Mouse (Mus musculus): ENCODE results near the gene 2900026A02Rik.

The 2900026A02Rik gene

DNA sequence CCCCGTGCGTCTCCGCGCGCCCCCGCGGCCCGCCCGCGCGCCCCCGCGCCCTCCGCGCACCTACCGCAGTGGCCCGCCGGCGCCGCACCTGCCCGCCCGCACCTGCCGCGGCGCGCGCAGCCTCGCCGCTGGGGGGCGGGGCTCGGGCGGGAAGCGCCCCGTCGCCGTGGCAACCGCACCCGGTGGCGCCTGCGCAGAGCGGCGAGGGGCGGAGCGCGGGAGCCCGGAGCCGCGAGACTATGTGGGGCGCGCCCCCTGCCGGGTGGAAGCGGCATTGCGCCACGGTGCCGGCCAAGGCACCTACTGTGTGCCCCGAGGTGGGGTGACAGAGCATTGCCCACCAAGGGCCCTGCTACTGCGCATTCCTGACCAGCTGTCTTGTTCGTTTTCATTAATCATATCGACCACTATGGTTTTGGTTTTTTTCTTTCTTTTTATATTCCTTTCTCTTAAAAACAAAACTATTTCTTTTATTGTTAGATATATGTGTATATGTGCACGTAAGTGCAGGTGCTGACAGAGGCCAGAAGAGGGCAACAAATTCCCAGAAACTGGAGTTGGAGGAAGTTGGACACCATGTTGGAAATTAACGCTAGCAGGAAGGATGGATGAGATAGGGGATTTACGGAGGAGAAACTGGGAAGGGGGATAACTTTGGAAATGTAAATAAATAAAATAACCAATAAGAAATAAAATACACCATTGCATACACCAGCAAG, at the start of gene 2900026A02Rik:
Gene 2900026A02Rik, minus strand, starts transcription at position 90 of the 719 bp plus-strand sequence.
- DNase-seq (ENCODE audit: low spot score): peak; percentile 76

DNA sequence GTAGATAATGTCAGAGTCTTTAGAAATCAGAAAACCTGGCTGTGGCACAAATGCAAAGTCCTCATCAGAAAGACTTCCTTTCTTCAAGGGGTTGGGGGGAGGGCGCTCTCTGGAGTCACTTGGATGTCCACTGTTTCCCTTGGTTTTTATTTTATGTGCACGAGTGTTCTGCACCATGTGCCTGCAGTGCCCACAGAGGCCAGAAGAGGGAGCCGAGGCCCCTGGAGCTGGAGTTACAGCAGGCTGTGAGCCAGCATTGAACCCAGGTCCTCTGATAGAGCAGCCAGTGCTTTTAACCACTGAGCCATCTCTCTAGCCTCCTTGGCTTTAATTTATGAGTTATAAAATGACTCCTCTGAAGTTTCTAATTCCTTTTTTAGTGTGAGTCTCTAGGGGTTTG, 49.0 kb upstream of the 2900026A02Rik start:
- DNase-seq (ENCODE audit: low spot score): peak; percentile 22

DNA sequence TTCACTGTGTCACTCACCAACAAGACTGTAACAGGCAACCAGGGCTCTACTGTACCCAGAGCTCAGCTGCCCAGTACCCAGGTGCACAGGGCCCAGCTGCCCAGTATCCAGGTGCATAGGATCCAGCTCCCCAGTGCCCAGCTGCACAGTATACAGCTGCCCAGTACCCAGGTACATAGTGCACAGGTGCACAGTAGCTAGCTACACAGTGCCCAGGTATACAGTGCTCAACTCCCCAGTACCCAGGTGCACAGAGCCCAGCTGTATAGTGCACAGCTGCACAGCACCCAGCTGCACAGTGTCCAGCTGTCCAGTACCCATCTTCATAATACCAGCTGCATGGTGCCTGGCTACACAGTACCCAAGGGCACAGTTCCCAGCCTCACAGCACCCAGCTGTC, 47.2 kb upstream of the 2900026A02Rik start:
- no peak for DNase-seq (ENCODE audit: low spot score)

DNA sequence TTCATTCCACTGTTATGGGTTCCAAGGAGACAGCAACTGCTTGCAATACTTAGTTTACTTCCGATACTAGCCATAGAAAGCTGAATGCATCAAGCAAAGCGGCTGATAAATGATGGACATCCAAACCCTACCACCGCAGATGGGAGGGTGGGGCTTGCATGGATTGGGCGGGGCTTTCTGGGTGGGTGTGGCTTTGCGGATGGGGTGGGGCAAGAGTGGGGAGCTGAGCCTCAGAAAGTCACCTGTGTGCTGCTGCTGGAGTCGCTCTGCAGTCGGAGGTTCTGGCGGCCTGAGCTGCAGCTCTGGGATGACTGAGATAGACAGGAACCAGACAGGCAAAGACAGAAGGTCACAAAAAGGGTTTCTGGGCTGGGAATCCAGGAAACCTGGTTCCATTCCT, 44.6 kb upstream of the 2900026A02Rik start:
- DNase-seq (ENCODE audit: low spot score): no peak

DNA sequence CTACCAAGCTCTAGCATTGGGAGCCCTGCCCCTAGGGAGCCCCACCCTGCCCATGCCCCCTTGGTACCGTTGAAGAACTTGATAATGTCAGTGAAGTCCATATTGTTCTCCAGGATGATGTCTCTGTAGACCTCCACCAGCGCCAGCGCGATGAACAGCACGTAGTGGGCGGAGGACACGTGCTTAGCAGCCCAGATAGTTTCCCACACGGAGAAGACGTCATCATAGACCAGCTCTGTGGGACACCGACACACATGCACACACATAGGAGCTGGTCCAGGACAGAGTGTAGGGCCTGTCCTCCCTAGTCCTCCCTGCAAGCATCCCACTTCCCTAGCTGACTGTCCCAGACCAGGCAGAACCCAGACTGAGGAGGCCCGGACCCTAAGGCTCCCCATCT, 29.8 kb upstream of the 2900026A02Rik start:
- no peak for DNase-seq (ENCODE audit: low spot score)

DNA sequence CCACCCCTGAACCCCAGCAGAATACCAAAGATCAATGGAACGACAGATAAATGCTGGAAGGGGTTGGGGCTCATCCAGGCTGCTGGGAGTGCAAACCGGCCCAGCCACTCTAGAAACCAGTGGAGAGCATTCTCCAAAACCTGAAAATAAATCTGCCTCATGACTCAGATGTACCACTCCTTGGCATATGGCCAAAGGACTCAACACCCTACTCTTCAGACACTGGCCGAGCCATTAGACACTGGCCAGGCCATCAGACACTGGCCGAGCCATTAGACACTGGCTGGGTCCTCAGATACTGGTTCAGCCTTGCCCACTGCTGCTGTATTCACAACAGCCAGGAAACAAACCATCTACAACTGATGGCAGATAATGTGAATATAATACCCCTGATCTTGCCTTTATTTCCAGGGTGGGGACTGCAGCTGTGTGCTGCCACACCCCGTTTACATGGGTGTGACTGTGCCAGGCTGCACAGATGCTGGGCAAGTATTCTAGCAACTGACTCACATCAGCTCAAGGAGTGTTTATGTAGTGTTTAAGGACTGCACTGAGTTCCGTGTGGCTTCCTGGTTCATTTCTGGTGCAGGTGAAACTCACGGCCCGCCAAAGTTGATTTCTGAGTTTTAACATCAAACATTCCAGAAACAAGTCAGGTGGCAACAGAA, 28.4 kb upstream of the 2900026A02Rik start:
- peak; percentile 93 for DNase-seq (ENCODE audit: low spot score)

DNA sequence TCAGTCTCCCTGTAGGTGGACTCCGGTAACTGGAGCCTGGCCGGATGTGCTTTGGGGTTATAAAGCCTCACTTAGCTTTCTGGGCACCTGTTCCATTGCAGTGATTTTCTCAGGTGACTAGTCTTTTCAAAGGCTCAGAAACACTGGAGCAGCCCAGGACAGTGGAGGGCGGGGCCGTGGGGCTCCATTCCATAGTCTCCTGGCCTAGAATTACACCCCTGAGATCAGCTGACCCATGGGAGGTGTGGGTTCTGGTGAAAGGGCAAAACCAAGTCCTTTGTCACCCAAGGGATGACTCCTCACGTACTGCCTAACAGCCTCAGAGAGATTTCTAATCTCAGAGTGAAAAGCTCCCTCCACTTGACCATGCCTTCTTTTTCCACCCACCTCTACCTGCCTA, 9.2 kb upstream of the 2900026A02Rik start:
- DNase-seq (ENCODE audit: low spot score): no peak

DNA sequence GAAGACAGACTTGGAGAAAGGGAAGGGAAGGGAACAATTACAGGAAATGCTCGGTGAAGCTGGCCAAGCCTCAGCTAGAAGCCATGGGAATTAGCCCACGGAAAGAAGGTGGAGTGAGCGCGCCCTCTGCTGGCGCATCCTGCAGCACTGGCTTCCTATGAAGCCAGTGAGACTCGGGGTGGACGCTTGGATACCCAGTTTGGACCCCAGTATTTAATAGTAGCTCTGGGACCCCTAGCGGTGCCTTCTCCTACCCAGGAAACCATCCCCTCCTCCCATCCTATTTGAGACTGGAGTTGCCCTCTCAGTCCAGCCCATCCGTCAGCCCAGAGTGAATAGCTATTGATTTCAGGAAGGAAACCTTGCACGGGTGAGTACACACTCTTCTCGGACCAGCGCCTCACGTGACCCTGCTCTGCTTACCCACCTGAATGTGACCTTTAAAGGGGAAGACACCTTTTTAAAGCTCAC, 5.6 kb upstream of the 2900026A02Rik start, which contains the start of gene Tmem211:
Gene Tmem211, plus strand, starts transcription at position 278 of the 471 bp plus-strand sequence.
- peak; percentile 95 for DNase-seq (ENCODE audit: low spot score)

DNA sequence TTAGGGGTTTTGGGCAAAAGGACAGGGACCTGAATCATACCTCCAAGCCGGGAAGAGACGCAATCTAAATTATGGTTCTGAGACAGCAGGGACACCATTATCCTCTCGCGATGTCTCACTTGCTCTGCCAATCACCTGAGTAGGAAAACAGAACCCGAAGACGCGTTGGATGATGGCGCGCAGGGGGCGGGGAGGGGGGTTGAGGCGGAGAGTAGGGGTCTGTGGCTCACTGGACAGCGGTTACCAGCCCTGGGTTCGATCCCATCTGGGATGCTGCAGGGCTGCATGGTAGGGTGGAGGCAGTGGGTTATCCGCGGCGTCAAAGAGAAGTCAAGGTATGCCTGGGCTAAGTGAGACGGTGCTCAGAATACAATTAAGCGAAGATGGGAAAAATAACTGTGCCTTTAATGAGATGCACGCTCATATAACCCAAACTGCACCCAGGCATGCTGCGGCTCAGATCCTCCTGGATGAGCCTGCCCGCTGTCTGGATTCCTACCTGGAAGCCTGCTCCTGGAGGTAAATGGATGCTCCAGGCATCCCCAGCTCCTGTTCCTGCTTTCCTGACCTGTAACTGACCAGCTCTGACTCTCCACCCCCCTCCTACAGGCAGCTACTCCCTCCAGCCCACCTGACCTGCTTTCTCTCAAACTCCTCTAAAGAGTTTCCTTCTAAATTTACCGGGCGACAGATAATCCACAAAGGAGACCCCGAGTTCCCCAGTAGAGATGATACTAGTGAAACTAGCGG, 4.8 kb upstream of the 2900026A02Rik start:
- DNase-seq (ENCODE audit: low spot score): peak; percentile 39

DNA sequence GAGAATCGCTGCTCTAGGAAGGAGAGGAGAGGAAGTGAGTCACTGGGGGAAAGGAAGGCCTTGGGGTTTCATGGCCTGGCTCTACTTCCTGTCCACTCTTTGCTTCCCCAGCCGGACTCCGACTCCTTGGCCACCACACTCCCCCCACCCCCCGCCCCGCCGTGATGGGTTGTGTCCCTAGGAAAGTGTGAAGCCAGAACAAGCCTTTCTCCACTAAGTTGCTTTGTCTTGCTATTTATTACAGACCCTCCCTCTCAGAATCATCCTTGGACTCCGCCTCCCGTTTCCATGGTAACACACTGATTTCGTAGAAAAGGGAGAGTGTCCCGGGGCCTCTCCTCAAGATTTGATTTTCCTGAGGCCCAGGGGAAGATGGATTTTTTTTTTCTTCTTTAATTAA, 4.2 kb upstream of the 2900026A02Rik start:
- peak; percentile 88 for DNase-seq (ENCODE audit: low spot score)

DNA sequence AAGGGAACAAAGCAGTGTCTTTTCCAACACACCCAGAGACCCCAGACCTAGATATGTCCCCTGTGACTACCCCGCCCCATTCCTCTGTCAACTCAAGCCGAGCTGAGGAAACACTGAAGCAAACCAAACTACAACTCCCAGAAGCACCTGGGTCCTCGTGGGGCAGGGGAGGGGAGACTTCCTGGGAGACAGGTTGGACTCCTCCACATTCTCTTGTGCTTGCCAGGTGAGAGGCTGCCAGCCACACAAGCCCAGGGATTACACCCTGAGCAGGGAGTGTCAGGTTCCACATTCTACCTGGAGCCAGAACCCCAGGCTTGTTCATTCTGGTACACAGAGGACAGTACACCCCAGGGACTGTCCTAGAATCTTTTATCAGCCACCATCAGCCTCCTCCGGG, 2.9 kb upstream of the 2900026A02Rik start:
- peak; percentile 50 for DNase-seq (ENCODE audit: low spot score)

DNA sequence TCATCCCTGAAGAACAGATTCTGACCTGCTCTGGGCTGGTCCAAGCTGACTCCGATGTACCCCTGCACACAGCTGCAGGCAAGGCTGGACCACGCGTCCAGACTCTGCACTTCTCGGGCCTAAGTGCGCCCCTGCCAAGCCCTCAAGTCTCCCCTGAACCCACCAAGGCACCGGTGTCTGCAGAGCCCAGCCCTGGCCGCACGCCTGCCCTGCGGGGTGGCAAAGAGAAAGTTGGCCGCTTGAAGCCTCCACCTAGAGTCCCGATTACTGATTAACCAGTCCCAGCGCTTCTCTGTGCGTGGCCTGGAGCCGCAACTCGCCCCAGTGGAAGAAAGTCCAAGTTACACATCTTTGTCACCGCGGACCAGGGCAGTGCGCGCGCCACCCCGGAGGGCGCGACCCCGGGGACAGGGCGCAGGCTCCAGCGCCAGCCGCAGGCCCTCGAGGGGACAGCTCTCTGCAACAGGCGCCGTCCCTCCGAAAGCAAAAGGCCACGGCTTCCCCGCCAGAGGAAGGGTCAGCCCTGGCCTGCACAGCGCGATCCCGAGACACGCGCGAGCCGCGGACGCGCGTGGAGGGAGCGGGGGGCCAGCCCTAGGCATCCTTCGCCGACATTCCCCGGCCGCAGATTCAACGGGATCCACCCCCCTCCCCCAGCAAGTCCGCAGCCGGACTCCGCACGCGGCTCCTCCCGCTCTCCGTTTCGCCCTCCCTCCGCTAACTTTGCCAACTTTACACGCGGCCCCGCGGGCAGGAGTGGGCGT, 471 bp downstream of the 2900026A02Rik start:
- DNase-seq (ENCODE audit: low spot score): peak; percentile 36

DNA sequence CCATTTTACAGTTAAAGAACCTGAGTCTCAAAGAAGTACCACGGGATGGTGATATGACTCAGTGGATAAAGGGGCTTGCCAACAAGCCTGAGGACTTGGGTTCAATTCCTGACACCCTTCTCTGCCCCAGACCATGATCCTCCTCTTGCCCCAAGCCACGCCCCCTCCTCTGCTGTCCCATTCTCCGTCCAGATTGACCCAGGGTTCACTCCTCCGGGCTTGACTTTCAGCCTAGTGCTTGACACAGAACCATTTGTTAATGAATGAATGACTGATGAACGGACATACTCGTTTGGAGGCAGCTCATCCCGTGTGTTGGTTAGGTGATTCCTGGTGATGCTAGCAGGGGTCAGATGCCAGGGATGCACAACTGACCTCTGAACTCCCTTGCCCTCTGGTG, 1.2 kb downstream of the 2900026A02Rik start:
- DNase-seq (ENCODE audit: low spot score): no peak

DNA sequence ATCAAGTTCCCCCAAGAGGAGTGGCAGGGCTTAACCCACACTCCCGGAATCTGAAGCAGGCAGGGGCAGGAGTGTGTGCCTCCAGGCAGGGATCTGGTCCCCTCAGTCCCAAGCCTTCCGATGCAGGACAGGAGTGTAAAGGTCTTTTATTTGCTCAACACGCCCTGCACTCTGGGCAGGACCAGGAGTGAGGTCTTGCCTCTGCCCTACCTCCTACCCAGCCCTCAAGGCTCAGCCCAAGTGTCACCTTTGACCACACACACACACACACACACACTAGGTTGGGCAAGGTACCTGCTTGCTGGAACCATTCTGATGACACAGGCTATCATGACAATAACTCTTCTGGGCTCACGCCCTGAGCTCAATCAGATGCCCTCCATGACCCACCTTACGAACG, 1.6 kb downstream of the 2900026A02Rik start:
- DNase-seq (ENCODE audit: low spot score): no peak

DNA sequence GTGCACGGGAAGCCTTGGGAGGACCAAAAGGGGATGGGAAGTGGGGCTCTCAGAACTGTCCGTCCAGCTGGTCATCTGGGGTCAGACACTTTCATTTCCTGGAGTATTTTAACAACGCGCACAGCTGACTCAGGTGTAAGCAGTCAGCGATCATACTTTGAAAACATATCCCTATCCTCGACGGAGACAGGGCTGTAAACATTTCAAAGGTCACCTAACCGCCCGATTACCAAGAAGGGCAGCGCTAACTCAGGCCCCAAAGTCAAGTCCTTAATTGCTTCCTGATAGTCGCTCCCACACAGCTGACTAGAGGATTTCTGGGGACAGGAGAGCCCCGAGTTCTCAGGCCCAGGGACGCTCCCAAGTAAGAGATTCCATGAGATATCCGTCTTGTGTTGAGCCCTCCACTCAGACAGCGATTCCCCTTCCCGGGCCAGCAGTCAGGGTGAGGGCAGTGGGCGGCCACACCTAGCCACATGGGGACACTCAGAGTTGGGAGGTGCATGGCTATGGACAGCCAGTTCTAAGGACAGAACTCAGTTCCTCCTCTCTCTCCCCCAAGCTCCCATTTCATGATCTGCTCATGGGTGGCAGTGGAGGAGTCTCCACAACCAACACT, 2.3 kb downstream of the 2900026A02Rik start:
- no peak for DNase-seq (ENCODE audit: low spot score)

DNA sequence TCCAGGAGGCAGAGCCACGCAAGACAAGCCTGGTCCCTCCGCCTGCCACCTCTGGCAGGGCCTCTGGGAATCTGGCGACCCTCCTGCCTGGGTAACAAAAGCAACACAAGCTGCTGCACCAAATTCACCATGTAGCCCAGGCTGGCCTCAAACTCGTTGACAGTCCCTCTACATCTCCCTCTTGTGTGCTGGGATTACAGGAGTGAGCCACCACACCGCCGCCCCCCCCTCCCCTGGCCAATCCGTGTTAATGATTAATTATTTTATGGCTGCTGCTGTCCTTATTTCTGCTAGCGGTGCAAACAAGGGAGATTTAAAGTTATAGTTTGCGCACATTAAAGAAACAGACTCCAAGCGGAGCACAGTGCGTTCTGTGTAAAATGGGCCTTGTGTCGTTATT, 4.0 kb downstream of the 2900026A02Rik start:
- no peak for DNase-seq (ENCODE audit: low spot score)

DNA sequence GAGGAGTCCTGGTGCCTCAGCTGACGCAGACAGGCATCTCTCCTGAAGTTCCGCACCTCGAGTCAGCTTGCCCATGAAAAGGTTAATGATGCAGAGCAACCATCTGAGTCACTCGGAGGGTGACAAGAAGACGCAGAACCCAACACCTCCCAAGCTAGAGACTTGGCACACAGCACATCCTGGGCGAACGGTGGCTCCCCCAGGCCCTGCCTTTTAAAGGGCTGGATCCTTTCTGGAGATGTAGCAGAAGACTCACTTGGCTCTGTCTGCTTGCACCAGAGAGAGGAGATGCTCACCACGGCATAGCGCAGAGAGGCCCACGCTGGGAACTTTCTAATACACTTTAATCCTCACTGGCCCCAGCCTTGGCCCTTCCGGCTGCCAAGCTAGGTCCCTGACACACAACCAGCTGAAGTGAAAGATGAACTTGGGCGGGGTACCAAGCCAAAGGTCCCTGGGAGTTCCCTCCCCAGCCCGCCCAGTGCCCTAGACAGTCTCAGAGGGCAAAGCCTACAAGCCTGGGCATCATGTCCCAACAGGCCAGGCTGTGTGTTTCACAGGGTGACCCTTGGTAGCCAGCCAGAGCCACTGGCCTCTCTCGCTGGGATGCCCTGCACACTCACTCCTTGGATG, 4.6 kb downstream of the 2900026A02Rik start:
- DNase-seq (ENCODE audit: low spot score): no peak

DNA sequence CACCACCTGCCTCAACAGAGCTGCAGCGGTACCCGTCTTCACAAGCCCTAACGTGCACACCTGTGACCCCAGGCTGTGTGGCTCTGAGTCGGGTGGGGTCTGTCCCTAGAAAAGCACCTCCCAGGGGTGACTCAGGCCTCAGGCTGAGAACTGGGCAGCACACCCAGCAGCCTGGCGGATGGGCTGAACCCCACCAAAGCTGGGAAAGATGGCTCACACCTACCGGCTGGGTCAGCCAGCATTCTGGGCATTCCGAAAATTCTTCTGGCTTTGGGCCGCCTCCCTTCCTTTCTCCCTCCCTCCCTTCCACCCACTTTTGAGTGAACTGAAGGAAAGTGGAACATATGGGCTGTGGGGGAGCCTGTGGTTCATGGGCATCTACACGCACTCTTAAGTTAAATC, 5.4 kb downstream of the 2900026A02Rik start:
- no peak for DNase-seq (ENCODE audit: low spot score)

DNA sequence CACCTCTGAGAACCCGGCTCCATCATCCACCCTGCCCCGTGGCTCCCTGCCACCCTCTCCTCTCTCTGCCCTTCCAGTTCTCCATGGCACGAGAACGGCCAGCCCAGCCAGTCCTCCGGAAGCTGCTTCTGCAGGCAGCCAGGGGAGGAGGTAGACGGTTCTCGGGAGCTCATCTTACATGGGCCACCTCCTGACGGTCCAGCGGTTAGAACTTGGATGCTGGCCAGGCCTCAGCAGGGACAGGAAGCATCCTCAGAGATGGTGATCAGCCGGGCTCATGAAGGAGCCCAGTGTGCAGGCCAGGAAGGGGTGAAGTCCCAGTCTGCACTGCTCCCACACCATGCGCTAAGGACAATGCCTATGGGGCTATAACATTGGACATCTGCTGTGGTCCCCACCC, 6.6 kb downstream of the 2900026A02Rik start:
- peak; percentile 80 for DNase-seq (ENCODE audit: low spot score)

DNA sequence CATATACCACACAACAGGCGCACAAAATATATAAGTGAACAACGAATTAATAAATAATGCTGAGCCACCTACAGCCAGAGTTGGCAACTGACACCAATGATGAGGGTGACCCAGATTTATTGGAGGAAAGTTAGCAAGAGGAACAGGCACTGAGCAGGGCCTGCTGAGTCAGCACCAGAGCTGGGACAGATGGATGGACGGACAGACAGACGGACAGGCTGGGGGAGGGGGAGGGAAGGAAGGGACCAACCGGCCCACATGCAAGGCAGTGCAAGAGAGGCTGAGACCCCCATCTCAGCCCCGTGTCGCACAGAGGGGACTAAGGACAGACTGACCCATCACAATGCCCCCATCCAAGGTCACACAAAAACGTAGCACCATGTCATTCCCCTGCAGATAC, 7.0 kb downstream of the 2900026A02Rik start:
- no peak for DNase-seq (ENCODE audit: low spot score)

Data from MN1 (cell line).